Mouse (Mus musculus) left cerebral cortex, postnatal 4 days (tissue): ENCODE measurements around the gene Plcg1. TPM values are rescaled to one million over a fixed set of nuclear protein-coding genes. Genes with fewer than 3 reads are reported as not detected.

Experiments used
- DNase-seq: peaks from one replicate; pipeline ENCODE4 v3.0.0-alpha.2; 2022
- intact Hi-C: fragments of 180-260 bp; cut with DNase I; formaldehyde crosslinking; loops from one replicate; pipeline ENCODE4 v1.15.1; 2025
- total RNA-seq, 2 experiments: library from RNA; stranded (reverse); gene quantifications; 2 replicates each; pipeline ENCODE4 v1.2.3; 2021

Plcg1 gene
- total RNA-seq, 2 experiments from 2014 or later: 176 to 190 TPM

- no peak for DNase-seq
- intact Hi-C loops: loop anchor here (10.0 kb wide), 1 partner anchor 107 kb away; the partner anchor contains the start of gene Zhx3
Observed at GRCm38 (mm10) chr2:160768097-160768695, 37.1 kb downstream of the Plcg1 start.

GRCm38 (mm10) chr2:160768997-160769396 is 37.9 kb downstream of the Plcg1 start:
- intact Hi-C loops: loop anchor here (10.0 kb wide), 1 partner anchor 106 kb away; the partner anchor contains the start of gene Zhx3
- no peak for DNase-seq

GRCm38 (mm10) chr2:160770409-160770808 is 39.3 kb downstream of the Plcg1 start:
- DNase-seq: no peak
- intact Hi-C loops: no loop called here

GRCm38 (mm10) chr2:160770871-160771270 is 39.8 kb downstream of the Plcg1 start:
- DNase-seq: no peak
- intact Hi-C loops: no loop called here

GRCm38 (mm10) chr2:160771325-160772276 is 40.5 kb downstream of the Plcg1 start:
- DNase-seq: no peak
- intact Hi-C loops: no loop called here

GRCm38 (mm10) chr2:160778034-160778433 is 46.9 kb downstream of the Plcg1 start:
- intact Hi-C loops: no loop called here

GRCm38 (mm10) chr2:160780154-160780833 is 49.2 kb downstream of the Plcg1 start:
- no peak for DNase-seq
- intact Hi-C loops: loop anchor here (10.0 kb wide), 2 partner anchors 75 to 105 kb away; partner anchors contain the start of gene Lpin3

More at GRCm38 (mm10) chr2:160778034-160778433, 46.9 kb downstream of the Plcg1 start:
- no peak for DNase-seq

GRCm38 (mm10) chr2:160780834-160781219 is 49.7 kb downstream of the Plcg1 start:
- intact Hi-C loops: loop anchor here (10.0 kb wide), 2 partner anchors 74 to 104 kb away; partner anchors contain the start of gene Lpin3
- DNase-seq: no peak

- intact Hi-C loops: loop anchor here (10.0 kb wide), 2 partner anchors 68 to 98 kb away; partner anchors contain the start of gene Lpin3
- DNase-seq: no peak
Observed at GRCm38 (mm10) chr2:160786333-160786732, 55.2 kb downstream of the Plcg1 start.

GRCm38 (mm10) chr2:160789046-160789445 is 57.9 kb downstream of the Plcg1 start:
- intact Hi-C loops: loop anchor here (10.0 kb wide), 2 partner anchors 66 to 96 kb away; partner anchors contain the start of gene Lpin3
- no peak for DNase-seq

GRCm38 (mm10) chr2:160789741-160790140 is 58.6 kb downstream of the Plcg1 start:
- DNase-seq: no peak
- intact Hi-C loops: loop anchor here (10.0 kb wide), 2 partner anchors 65 to 95 kb away; partner anchors contain the start of gene Lpin3

GRCm38 (mm10) chr2:160793117-160793516 is 62.0 kb downstream of the Plcg1 start:
- intact Hi-C loops: no loop called here
- no peak for DNase-seq

- intact Hi-C loops: no loop called here
- DNase-seq: peak; percentile 26
Observed at GRCm38 (mm10) chr2:160796973-160797372, 65.9 kb downstream of the Plcg1 start.

- intact Hi-C loops: no loop called here
- DNase-seq: no peak
Observed at GRCm38 (mm10) chr2:160798206-160798605, 67.1 kb downstream of the Plcg1 start.

GRCm38 (mm10) chr2:160800967-160801366 is 69.9 kb downstream of the Plcg1 start:
- intact Hi-C loops: no loop called here

GRCm38 (mm10) chr2:160802326-160802725 is 71.2 kb downstream of the Plcg1 start:
- DNase-seq: no peak
- intact Hi-C loops: no loop called here

More at GRCm38 (mm10) chr2:160800967-160801366, 69.9 kb downstream of the Plcg1 start:
- DNase-seq: no peak

GRCm38 (mm10) chr2:160804794-160805527 is 73.9 kb downstream of the Plcg1 start:
- intact Hi-C loops: no loop called here
- DNase-seq: no peak

- DNase-seq: peak; percentile 13
- intact Hi-C loops: no loop called here
Observed at GRCm38 (mm10) chr2:160806091-160806521, 75.0 kb downstream of the Plcg1 start.

- DNase-seq: no peak
- intact Hi-C loops: no loop called here
Observed at GRCm38 (mm10) chr2:160810376-160810775, 79.3 kb downstream of the Plcg1 start.

- intact Hi-C loops: no loop called here
- no peak for DNase-seq
Observed at GRCm38 (mm10) chr2:160810802-160811201, 79.7 kb downstream of the Plcg1 start.
